Mouse (Mus musculus): ENCODE results near the gene Gm5065. TPM values are rescaled to one million over a fixed set of nuclear protein-coding genes. Genes with fewer than 3 reads are reported as not detected.

Gene Gm5065
- not detected for polyA plus RNA-seq (2015; fragmentation: Illumina TruSeq; extraction: RNeasy Lipid Tissue Mini Kit (QIAGEN cat#74804); ENCODE audit: insufficient read depth, low replicate concordance)

GRCm38 (mm10) chr7:5350237-5350636 is at the start of gene Gm5065:
TSS of gene Gm5065 (plus strand) at chr7:5350537.

DNA sequence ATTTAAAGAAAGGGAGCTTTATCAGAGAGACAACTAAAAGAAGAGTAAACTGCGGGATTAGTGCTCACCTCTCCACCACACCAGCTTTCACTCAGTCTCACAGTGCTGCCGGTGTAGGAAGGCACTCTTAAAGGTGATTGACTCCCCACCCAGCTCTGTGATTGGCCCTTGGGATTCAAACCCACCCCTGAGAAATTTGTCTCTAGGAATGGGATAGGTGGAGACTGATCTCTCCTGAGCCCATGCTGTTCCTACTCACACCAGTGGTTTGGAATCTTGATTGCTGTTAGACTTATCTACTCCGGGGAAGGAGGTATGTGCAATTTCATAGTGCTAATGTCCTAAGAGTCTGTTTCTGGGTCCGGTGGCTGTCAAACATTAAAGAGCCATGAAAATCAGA is 598 bp downstream of the Gm5065 start, which contains the start of gene Nlrp2:
Gene Nlrp2, minus strand, starts transcription at position 101 of the 400 bp plus-strand sequence.

Other genes with a start within 250 kb of the Gm5065 start
- gene Rfpl4, start 233.6 kb upstream of the Gm5065 start, polyA plus RNA-seq (2015; fragmentation: Illumina TruSeq; extraction: RNeasy Lipid Tissue Mini Kit (QIAGEN cat#74804); ENCODE audit: insufficient read depth, low replicate concordance) = not detected
- gene Rasl2-9, start 224.6 kb upstream of the Gm5065 start, polyA plus RNA-seq (2015; fragmentation: Illumina TruSeq; extraction: RNeasy Lipid Tissue Mini Kit (QIAGEN cat#74804); ENCODE audit: insufficient read depth, low replicate concordance) = 1.2 TPM
- not detected for gene Vmn1r55, start 200.9 kb upstream of the Gm5065 start, polyA plus RNA-seq (2015; fragmentation: Illumina TruSeq; extraction: RNeasy Lipid Tissue Mini Kit (QIAGEN cat#74804); ENCODE audit: insufficient read depth, low replicate concordance)
- gene Vmn1r56, start 153.8 kb upstream of the Gm5065 start, polyA plus RNA-seq (2015; fragmentation: Illumina TruSeq; extraction: RNeasy Lipid Tissue Mini Kit (QIAGEN cat#74804); ENCODE audit: insufficient read depth, low replicate concordance) = not detected
- not detected for gene Vmn1r57, start 132.0 kb upstream of the Gm5065 start, polyA plus RNA-seq (2015; fragmentation: Illumina TruSeq; extraction: RNeasy Lipid Tissue Mini Kit (QIAGEN cat#74804); ENCODE audit: insufficient read depth, low replicate concordance)
- gene Nlrp2, start 498 bp downstream of the Gm5065 start, polyA plus RNA-seq (2015; fragmentation: Illumina TruSeq; extraction: RNeasy Lipid Tissue Mini Kit (QIAGEN cat#74804); ENCODE audit: insufficient read depth, low replicate concordance) = not detected
- gene Vmn1r58, start 62.9 kb downstream of the Gm5065 start, polyA plus RNA-seq (2015; fragmentation: Illumina TruSeq; extraction: RNeasy Lipid Tissue Mini Kit (QIAGEN cat#74804); ENCODE audit: insufficient read depth, low replicate concordance) = not detected
- gene Vmn1r59, start 106.2 kb downstream of the Gm5065 start, polyA plus RNA-seq (2015; fragmentation: Illumina TruSeq; extraction: RNeasy Lipid Tissue Mini Kit (QIAGEN cat#74804); ENCODE audit: insufficient read depth, low replicate concordance) = not detected
- not detected for gene Vmn2r28, start 143.4 kb downstream of the Gm5065 start, polyA plus RNA-seq (2015; fragmentation: Illumina TruSeq; extraction: RNeasy Lipid Tissue Mini Kit (QIAGEN cat#74804); ENCODE audit: insufficient read depth, low replicate concordance)
- not detected for gene Vmn1r60, start 196.8 kb downstream of the Gm5065 start, polyA plus RNA-seq (2015; fragmentation: Illumina TruSeq; extraction: RNeasy Lipid Tissue Mini Kit (QIAGEN cat#74804); ENCODE audit: insufficient read depth, low replicate concordance)

Data from spleen, adult 10 weeks (tissue).